Mouse (Mus musculus) cortical plate, adult 2 months (tissue): ENCODE measurements around the gene Hc.

Experiments used
- CTCF ChIP-seq: fragments of 200-500 bp; IDR thresholded peaks from 2 replicates; pipeline ENCODE4 v1.5.1; 2011; ENCODE audit warnings: mild to moderate bottlenecking, control low read depth, low read length; ENCODE audit not compliant: insufficient read depth; ENCODE audit errors: extremely low read depth
- POLR2A ChIP-seq: fragments of 200-500 bp; IDR thresholded peaks from 2 replicates; pipeline ENCODE4 v1.6.1; 2011; ENCODE audit warnings: mild to moderate bottlenecking, low read length, control low read depth; ENCODE audit not compliant: insufficient read depth; ENCODE audit errors: extremely low read depth

GRCm38 (mm10) chr2:35060256-35060655 lies 982 bp downstream of the Hc start:
- TF ChIP-seq POLR2A: no peak
- TF ChIP-seq CTCF: no peak
